Mouse (Mus musculus) midbrain, postnatal 0 days (tissue): Measurements from ENCODE around the gene Rpusd1. TPM values are rescaled to one million over a fixed set of nuclear protein-coding genes. Genes with fewer than 3 reads are reported as not detected.

Experiments
- ATAC-seq: fragments of 200-750 bp; cut with Nextera tagmentation; 2 replicates; pipeline ENCODE4 v1.8.0; 2017; ENCODE audit warnings: moderate number of reproducible peaks, mild to moderate bottlenecking, moderate TSS enrichment, moderate library complexity; ENCODE audit not compliant: low FRiP score
- DNase-seq: peaks from one replicate; pipeline ENCODE4 v3.0.0-alpha.2; 2015; ENCODE audit warnings: low spot score
- H3K27ac ChIP-seq: fragments of 300-500 bp; sonication (generic); 2 replicates; pipeline ENCODE4 v1.5.1; 2014; ENCODE audit warnings: low read depth, mild to moderate bottlenecking, low read length, mixed read lengths
- H3K27me3 ChIP-seq: fragments of 300-500 bp; sonication (generic); 2 replicates; pipeline ENCODE4 v1.6.1; 2014; ENCODE audit warnings: low read length, control low read depth, mixed read lengths; ENCODE audit not compliant: insufficient read depth
- H3K36me3 ChIP-seq: fragments of 300-500 bp; sonication (generic); 2 replicates; pipeline ENCODE4 v1.6.1; 2014; ENCODE audit warnings: low read length, control low read depth, mixed read lengths; ENCODE audit not compliant: insufficient read depth
- H3K4me1 ChIP-seq: fragments of 300-500 bp; sonication (generic); 2 replicates; pipeline ENCODE4 v1.6.1; 2014; ENCODE audit warnings: mild to moderate bottlenecking, control low read depth, antibody characterized with exemption, low read length, mixed read lengths; ENCODE audit not compliant: insufficient read depth
- H3K4me2 ChIP-seq: fragments of 300-500 bp; sonication (generic); 2 replicates; pipeline ENCODE4 v1.6.1; 2014; ENCODE audit warnings: low read depth, mild to moderate bottlenecking, low read length, mixed read lengths; ENCODE audit not compliant: poor library complexity, severe bottlenecking
- H3K4me3 ChIP-seq: fragments of 300-500 bp; sonication (generic); 2 replicates; pipeline ENCODE4 v1.5.1; 2014; ENCODE audit warnings: low read depth, mild to moderate bottlenecking, low read length, moderate library complexity
- H3K9ac ChIP-seq: fragments of 300-500 bp; sonication (generic); replicated peaks from 2 replicates; pipeline ENCODE4 v1.6.1; 2014; ENCODE audit warnings: mild to moderate bottlenecking, low read length, moderate library complexity, mixed read lengths; ENCODE audit not compliant: poor library complexity, severe bottlenecking
- H3K9me3 ChIP-seq: fragments of 300-500 bp; sonication (generic); 2 replicates; pipeline ENCODE4 v1.6.1; 2016; ENCODE audit warnings: low read length, control low read depth
- CTCF ChIP-seq: IDR thresholded peaks from 2 replicates; pipeline ENCODE4 v1.5.1; 2016; ENCODE audit warnings: antibody characterized with exemption, mild to moderate bottlenecking
- WGBS: fragments of 180-500 bp; shearing (Covaris S2); extraction: QIAGEN DNeasy Blood & Tissue Kit; methylation state at CpG from one replicate; pipeline ENCODE4 v1.1.7; 2014; 5-methylcytosine and 5-hydroxymethylcytosine counted together
- polyA plus RNA-seq: library from polyadenylated mRNA; unstranded; fragments of >200 nt; fragmentation: Nextera tagmentation; extraction: Ambion mirVana; gene quantifications from 2 replicates; pipeline ENCODE4 v1.2.1, GENCODE M21; 2015
- total RNA-seq: library from RNA; depleted of rRNA; stranded (reverse); fragments of >200 nt; gene quantifications from 2 replicates; pipeline ENCODE4 v1.2.3, GENCODE M21; 2014

Rpusd1 gene
- total and polyA plus RNA-seq, 2 experiments from 2014 or later: 8.0 to 26.7 TPM

- no peak overlapping the region for H3K4me2 ChIP-seq
- ATAC-seq: no peak
- WGBS: 83% methylated on average over 4 of the region's 4 CpGs
Measured at GRCm38 (mm10) chr17:25755086-25755485, 27.6 kb downstream of the Rpusd1 start.

GRCm38 (mm10) chr17:25755627-25756377, 28.3 kb downstream of the Rpusd1 start:
- no peak overlapping the region for H3K4me3 ChIP-seq
- no peak overlapping the region for H3K4me2 ChIP-seq
- H3K9me3 ChIP-seq: no peaks in the 10 kb centered on the region
- H3K4me1 ChIP-seq: no peaks in the 10 kb centered on the region; the same call in 1 of the 2 replicates
- no peaks in the 10 kb centered on the region for H3K27me3 ChIP-seq
- ATAC-seq: no peak
- 68% methylated on average over 4 of the region's 4 CpGs for WGBS
- no peaks in the 10 kb centered on the region for H3K36me3 ChIP-seq
- no peak overlapping the region for H3K27ac ChIP-seq
- no peak for DNase-seq
- TF ChIP-seq CTCF: no peak
- no peak overlapping the region for H3K9ac ChIP-seq

More at GRCm38 (mm10) chr17:25755086-25755485, 27.6 kb downstream of the Rpusd1 start:
- Histone ChIP-seq H3K36me3 (no peaks in the 10 kb centered on the region), H3K9ac (no peak overlapping the region), H3K4me1 (no peaks in the 10 kb centered on the region; the same call in 1 of the 2 replicates), H3K27ac (no peak overlapping the region), H3K27me3 (no peaks in the 10 kb centered on the region), H3K9me3 (no peaks in the 10 kb centered on the region), H3K4me3 (no peak overlapping the region)
- no peak for DNase-seq
- no peak for TF ChIP-seq CTCF

- no peak for ATAC-seq
- Histone ChIP-seq H3K4me3 (no peak overlapping the region), H3K9ac (no peak overlapping the region), H3K36me3 (no peaks in the 10 kb centered on the region), H3K27ac (no peak overlapping the region), H3K4me1 (no peaks in the 10 kb centered on the region), H3K4me2 (no peak overlapping the region), H3K27me3 (no peaks in the 10 kb centered on the region), H3K9me3 (no peaks in the 10 kb centered on the region)
- no peak for TF ChIP-seq CTCF
- no peak for DNase-seq
- WGBS: 81% methylated on average over 9 of the region's 9 CpGs
Measured at GRCm38 (mm10) chr17:25756378-25757242, 29.1 kb downstream of the Rpusd1 start.

GRCm38 (mm10) chr17:25757691-25758090, 30.2 kb downstream of the Rpusd1 start:
- Histone ChIP-seq H3K27me3 (no peaks in the 10 kb centered on the region), H3K36me3 (no peaks in the 10 kb centered on the region), H3K4me1 (no peaks in the 10 kb centered on the region), H3K27ac (no peak overlapping the region), H3K9me3 (no peaks in the 10 kb centered on the region), H3K4me2 (no peak overlapping the region), H3K4me3 (no peak overlapping the region), H3K9ac (no peak overlapping the region)
- 73% methylated on average over 3 of the region's 3 CpGs for WGBS
- no peak for ATAC-seq
- DNase-seq: no peak
- TF ChIP-seq CTCF: no peak

GRCm38 (mm10) chr17:25760148-25760547, 32.7 kb downstream of the Rpusd1 start:
- no peak overlapping the region for H3K4me3 ChIP-seq
- no peaks in the 10 kb centered on the region for H3K36me3 ChIP-seq
- no peak for DNase-seq
- no peak overlapping the region for H3K4me2 ChIP-seq
- 70% methylated on average over 8 of the region's 8 CpGs for WGBS
- no peaks in the 10 kb centered on the region for H3K27me3 ChIP-seq
- H3K9me3 ChIP-seq: no peaks in the 10 kb centered on the region
- H3K9ac ChIP-seq: no peak overlapping the region
- no peak for ATAC-seq
- no peaks in the 10 kb centered on the region for H3K4me1 ChIP-seq
- no peak overlapping the region for H3K27ac ChIP-seq
- TF ChIP-seq CTCF: no peak

GRCm38 (mm10) chr17:25761561-25761970, 34.1 kb downstream of the Rpusd1 start:
- no peak overlapping the region for H3K9ac ChIP-seq
- no peaks in the 10 kb centered on the region for H3K27me3 ChIP-seq
- no peak overlapping the region for H3K27ac ChIP-seq
- H3K4me1 ChIP-seq: no peaks in the 10 kb centered on the region
- WGBS: 20% methylated on average over 4 of the region's 4 CpGs
- no peak overlapping the region for H3K4me2 ChIP-seq
- no peak overlapping the region for H3K4me3 ChIP-seq
- ATAC-seq (no peak), DNase-seq (no peak)
- no peaks in the 10 kb centered on the region for H3K36me3 ChIP-seq
- no peak for TF ChIP-seq CTCF
- no peaks in the 10 kb centered on the region for H3K9me3 ChIP-seq
